Mouse (Mus musculus) pancreas, adult 10 weeks (tissue): Measurements from ENCODE around the gene Marf1. TPM values are rescaled to one million over a fixed set of nuclear protein-coding genes. Genes with fewer than 3 reads are reported as not detected.

Source experiments
- polyA plus RNA-seq: library from polyadenylated mRNA; stranded (reverse); fragments of 350-450 nt; fragmentation: Illumina TruSeq; extraction: RNeasy Lipid Tissue Mini Kit (QIAGEN cat#74804); gene quantifications from one replicate; pipeline ENCODE4 v1.2.3, GENCODE M21; 2015; ENCODE audit warnings: low read depth, low replicate concordance; ENCODE audit not compliant: insufficient read depth

Gene Marf1
- 10.1 TPM for polyA plus RNA-seq

GRCm38 (mm10) chr16:14162988-14163416, at the start of gene Marf1, which contains the start of gene Nde1:
Marf1 (minus strand) TSS chr16:14163351.
Nde1 (plus strand) TSS chr16:14163275.

Other genes with a start within 250 kb of the Marf1 start
- gene 2900011O08Rik, start 176.7 kb downstream of the Marf1 start, polyA plus RNA-seq, result not detected
- not detected for gene Ifitm7, start 176.5 kb downstream of the Marf1 start, polyA plus RNA-seq
- 11.6 TPM for gene Nde1, start 76 bp downstream of the Marf1 start, polyA plus RNA-seq
- 29.0 TPM for gene Myh11, start 128.0 kb upstream of the Marf1 start, polyA plus RNA-seq
- 17.0 TPM for gene Fopnl, start 154.1 kb upstream of the Marf1 start, polyA plus RNA-seq
- 4.9 TPM for gene Abcc1, start 198.2 kb upstream of the Marf1 start, polyA plus RNA-seq